In genomic region chr11:98768127-98769006, GRCm38 (mm10) we compare ENCODE assay signal across 8 mouse cellular contexts. TPM values are rescaled to one million over a fixed set of nuclear protein-coding genes. Genes with fewer than 3 reads are reported as not detected.
DNase-seq lines count a peak whose midpoint lies in the region; ATAC-seq and TF ChIP-seq lines count a peak whose summit lies in the region.

No protein-coding gene starts in this region.

- peak overlapping the region; percentile 57 for H3K9ac ChIP-seq in intestine, embryonic 16.5 days (ENCODE audit: low read depth, low read length)

- intact Hi-C loops in gastrocnemius, adult 2 months (cut with DNase I) = loop anchor here (2.0 kb wide), 1 partner anchor 20 kb away; no protein-coding TSS in a partner anchor

- no peaks in the 10 kb centered on the region for H3K9me3 ChIP-seq in intestine, embryonic 16.5 days (ENCODE audit: control insufficient read depth, low read length)

- peak overlapping the region; percentile 100 for H3K27ac ChIP-seq in gastrocnemius, adult 2 months
- peak overlapping the region; percentile 78 for H3K27ac ChIP-seq in intestine, embryonic 16.5 days (ENCODE audit: low read length)

- DNase-seq in kidney, adult 11 months = peak; percentile 42
- no peak for DNase-seq in kidney, adult 9 months
- DNase-seq in c-Kit-positive CD71-positive TER-119-positive erythroid progenitor cells, embryonic 14.5 days (ENCODE audit: low spot score) = peak; percentile 66
- DNase-seq in gastrocnemius, adult 2 months = peak; percentile 73
- DNase-seq in lung, postnatal 36 days = peak; percentile 21
- no peak for DNase-seq in thymus, postnatal 25 days

- 22% methylated on average over 39 of the region's 39 CpGs for WGBS in intestine, embryonic 16.5 days

- peak overlapping the region; percentile 47 for H3K4me2 ChIP-seq in intestine, embryonic 16.5 days (ENCODE audit: low read depth, low read length)

- peaks cover 58% of the 10 kb centered on the region for H3K4me1 ChIP-seq in intestine, embryonic 16.5 days (ENCODE audit: control insufficient read depth, insufficient read depth, low read length)

- ATAC-seq in intestine, embryonic 16.5 days = no peak
- ATAC-seq in monocyte, adult 5-6 weeks (replicated peaks; ENCODE audit: insufficient number of reproducible peaks, low FRiP score, low TSS enrichment, poor library complexity, severe bottlenecking) = no peak

- H3K36me3 ChIP-seq in intestine, embryonic 16.5 days (ENCODE audit: control insufficient read depth, insufficient read depth, low read length) = no peaks in the 10 kb centered on the region; the same call in 1 of the 2 replicates

- H3K27me3 ChIP-seq in intestine, embryonic 16.5 days (replicated peaks; ENCODE audit: control insufficient read depth, insufficient read depth, low read length) = no peaks in the 10 kb centered on the region

- peak overlapping the region; percentile 87 for H3K4me3 ChIP-seq in gastrocnemius, adult 2 months
- peak overlapping the region; percentile 23 for H3K4me3 ChIP-seq in intestine, embryonic 16.5 days (ENCODE audit: low read length)

- TF ChIP-seq CTCF in gastrocnemius, adult 2 months (IDR thresholded peaks at IDR 0.05) = no peak

RNA-seq across cellular contexts. Expression of gene Nr1d1, which starts 6.8 kb away (rescaled TPM):
- total RNA-seq in gastrocnemius, adult 2 months (2021) = 100 to 1,000 TPM in 1 of 2 experiments, 10 to 100 TPM in 1; 56.3 to 152 TPM
- 2.3 and 2.7 TPM in 2 replicates for polyA plus RNA-seq in intestine, embryonic 16.5 days (2015; fragmentation: Nextera tagmentation; extraction: Ambion mirVana)
- 0.68 to 4.7 TPM (median 1.9 TPM) in 3 replicates for total RNA-seq in monocyte, adult 5-6 weeks (2017)

RNA-seq across cellular contexts. Expression of gene Msl1, which starts 26.9 kb away (rescaled TPM):
- total RNA-seq in gastrocnemius, adult 2 months (2021) = 10 to 100 TPM; 51.8 to 69.4 TPM
- polyA plus RNA-seq in intestine, embryonic 16.5 days (2015; fragmentation: Nextera tagmentation; extraction: Ambion mirVana) = 13.5 and 14.5 TPM in 2 replicates
- total RNA-seq in monocyte, adult 5-6 weeks (2017) = 108 to 125 TPM (median 112 TPM) in 3 replicates

RNA-seq across cellular contexts. Expression of gene Thra, which starts 27.9 kb away (rescaled TPM):
- total RNA-seq in gastrocnemius, adult 2 months (2021) = 10 to 100 TPM; 78.8 to 96.8 TPM
- polyA plus RNA-seq in intestine, embryonic 16.5 days (2015; fragmentation: Nextera tagmentation; extraction: Ambion mirVana) = 41.5 and 42.0 TPM in 2 replicates
- total RNA-seq in monocyte, adult 5-6 weeks (2017) = 3.4 to 5.4 TPM (median 4.3 TPM) in 3 replicates

RNA-seq across cellular contexts. Expression of gene Casc3, which starts 36.3 kb away (rescaled TPM):
- total RNA-seq in gastrocnemius, adult 2 months (2021) = 10 to 100 TPM; 17.4 to 21.9 TPM
- 23.1 and 24.3 TPM in 2 replicates for polyA plus RNA-seq in intestine, embryonic 16.5 days (2015; fragmentation: Nextera tagmentation; extraction: Ambion mirVana)
- total RNA-seq in monocyte, adult 5-6 weeks (2017) = 47.5 to 51.5 TPM (median 49.5 TPM) in 3 replicates

RNA-seq across cellular contexts. Expression of gene Med24, which starts 39.1 kb away (rescaled TPM):
- total RNA-seq in gastrocnemius, adult 2 months (2021) = 10 to 100 TPM; 52.0 to 58.4 TPM
- 36.8 and 38.5 TPM in 2 replicates for polyA plus RNA-seq in intestine, embryonic 16.5 days (2015; fragmentation: Nextera tagmentation; extraction: Ambion mirVana)
- total RNA-seq in monocyte, adult 5-6 weeks (2017) = 10.9 to 25.7 TPM (median 22.4 TPM) in 3 replicates

Comparison
In these comparisons a context has a peak if more than half of its experiments do, and no peak if none do; other contexts are left out.
1. DNase-seq: peak in kidney, adult 11 months (single experiment), c-Kit-positive CD71-positive TER-119-positive erythroid progenitor cells, embryonic 14.5 days (single experiment), gastrocnemius, adult 2 months (single experiment) and lung, postnatal 36 days (single experiment); none in kidney, adult 9 months (single experiment) and thymus, postnatal 25 days (single experiment).
2. RNA of gene Nr1d1, which starts 6.8 kb away (total RNA-seq): 56.3 to 152 TPM in gastrocnemius, adult 2 months; 0.68 to 4.7 TPM in monocyte, adult 5-6 weeks; every median in the first group is over 10 times any median in the second.
3. RNA of gene Thra, which starts 27.9 kb away (total RNA-seq): 78.8 to 96.8 TPM in gastrocnemius, adult 2 months; 3.4 to 5.4 TPM in monocyte, adult 5-6 weeks; every median in the first group is over 10 times any median in the second.